Mouse (Mus musculus): ENCODE measurements at regions not wholly inside any gene's neighbourhood (a gene's known extent, or its start where the extent isn't known, plus 50 kb on each side); places are given as distances from the start of the nearest gene placed in this dataset.

DNA sequence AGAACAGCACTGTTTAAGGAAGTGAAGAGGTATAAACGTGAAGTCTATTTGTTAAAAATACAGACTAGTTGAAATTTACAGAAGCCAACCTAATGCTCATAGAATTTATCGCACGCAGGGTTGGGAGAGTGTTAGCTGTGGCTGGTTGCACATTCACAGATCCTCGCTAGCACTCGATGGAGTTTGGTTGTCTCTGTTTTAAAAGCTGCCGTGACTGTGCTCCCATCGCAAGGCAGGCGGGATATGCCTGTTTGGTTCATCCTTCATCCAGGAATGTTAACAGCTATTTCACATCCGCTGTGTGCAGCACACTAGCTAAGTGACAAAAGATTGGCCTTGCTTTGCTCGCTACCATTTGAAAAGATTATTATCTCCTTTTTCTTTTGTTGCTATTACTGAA lies 162.9 kb upstream of the Nr4a3 start:
- DNase-seq: no peak

DNA sequence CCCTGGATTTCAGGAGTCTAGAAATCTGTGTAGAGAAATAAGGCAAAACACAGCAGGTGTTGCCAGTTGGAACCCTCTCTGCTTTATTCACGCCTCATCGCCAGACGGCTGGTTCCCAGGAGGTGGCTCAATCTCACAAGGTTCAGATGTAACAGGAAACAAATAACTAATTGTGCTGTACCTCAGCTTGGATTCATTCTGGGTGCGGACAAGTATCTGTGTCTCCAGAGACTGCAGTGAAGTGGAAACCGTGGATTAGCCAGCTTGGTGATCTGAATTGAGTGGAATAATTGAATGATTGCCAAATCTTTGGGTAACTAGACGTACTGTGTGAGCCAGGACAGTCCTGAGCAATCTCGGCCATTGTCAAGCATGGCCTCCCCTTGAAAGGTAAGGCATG lies 145.4 kb upstream of the Nr4a3 start:
- DNase-seq: no peak

DNA sequence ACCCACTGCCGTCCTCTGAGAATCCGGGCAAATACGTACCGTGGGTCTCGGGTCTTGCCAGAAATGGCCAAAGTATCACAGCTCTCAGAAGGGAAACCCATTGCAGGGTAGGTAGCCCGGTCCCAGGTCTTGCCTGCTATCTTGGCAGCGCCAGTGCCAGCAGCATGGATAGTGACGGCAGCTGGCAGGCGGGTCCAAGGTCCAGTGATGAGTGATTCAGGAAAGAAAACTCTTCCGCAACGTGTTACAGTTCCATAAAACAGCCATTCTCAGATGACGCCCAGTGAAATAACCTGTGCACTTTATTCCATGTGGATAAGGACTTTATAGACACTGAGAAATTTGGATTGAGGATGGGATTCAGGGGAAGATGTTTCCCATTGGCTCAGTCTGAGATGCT lies 142.2 kb upstream of the Nr4a3 start:
- DNase-seq: no peak

DNA sequence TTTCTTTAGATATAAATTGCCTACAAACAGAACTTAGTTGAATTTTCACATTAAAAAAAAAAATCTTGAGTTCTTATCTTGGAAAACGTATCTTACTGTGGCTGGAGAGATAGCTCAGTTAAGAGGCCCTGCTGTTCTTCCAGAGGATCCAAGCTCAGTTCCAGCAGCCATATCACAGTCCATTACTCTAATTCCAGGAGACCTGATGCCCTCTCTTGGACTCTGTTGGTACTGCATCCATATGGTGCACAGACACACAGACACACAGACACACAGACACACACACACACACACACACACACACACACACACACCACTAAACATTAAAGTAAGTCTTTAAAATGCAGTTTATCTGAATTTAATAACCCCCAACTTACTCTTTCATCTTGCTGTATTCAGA lies 132.7 kb upstream of the Nr4a3 start:
- DNase-seq: no peak

DNA sequence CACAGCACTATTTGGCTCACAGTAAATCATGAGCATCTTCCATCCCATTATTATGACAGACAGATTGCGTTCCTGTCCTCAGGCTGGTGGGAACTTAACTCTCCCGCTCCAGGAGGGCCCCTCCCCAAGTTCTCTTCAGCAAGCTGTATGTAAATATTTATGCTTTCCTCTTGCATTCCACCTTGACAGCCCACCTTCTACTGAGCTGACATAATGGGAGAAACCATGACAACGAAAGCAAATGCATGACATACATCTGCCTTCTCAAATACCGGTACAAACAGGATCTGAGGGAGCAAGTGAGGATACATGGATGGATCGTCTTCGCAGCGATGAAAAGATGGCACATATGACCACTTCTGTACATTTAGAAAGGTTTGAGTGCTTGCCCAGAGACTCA lies 125.4 kb upstream of the Nr4a3 start:
- DNase-seq: no peak

DNA sequence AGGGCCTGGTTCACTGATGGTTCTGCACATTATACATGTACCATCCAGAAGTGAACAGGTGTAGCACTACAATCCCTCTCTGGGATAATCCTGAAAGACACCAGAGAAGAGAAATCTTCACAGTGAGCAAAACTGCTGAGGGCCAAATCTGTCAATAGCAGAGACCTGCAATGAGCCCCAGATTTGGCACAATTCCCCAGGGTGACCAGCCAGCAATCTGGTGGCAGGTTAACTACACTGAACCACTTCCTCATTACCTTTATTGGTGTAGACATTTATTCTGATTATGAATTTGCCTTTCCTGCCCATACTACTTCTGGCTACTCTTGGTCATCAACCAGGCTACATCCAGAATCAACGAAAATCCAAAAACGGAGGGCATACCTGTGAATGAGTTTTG lies 113.5 kb upstream of the Nr4a3 start:
- no peak for DNase-seq

DNA sequence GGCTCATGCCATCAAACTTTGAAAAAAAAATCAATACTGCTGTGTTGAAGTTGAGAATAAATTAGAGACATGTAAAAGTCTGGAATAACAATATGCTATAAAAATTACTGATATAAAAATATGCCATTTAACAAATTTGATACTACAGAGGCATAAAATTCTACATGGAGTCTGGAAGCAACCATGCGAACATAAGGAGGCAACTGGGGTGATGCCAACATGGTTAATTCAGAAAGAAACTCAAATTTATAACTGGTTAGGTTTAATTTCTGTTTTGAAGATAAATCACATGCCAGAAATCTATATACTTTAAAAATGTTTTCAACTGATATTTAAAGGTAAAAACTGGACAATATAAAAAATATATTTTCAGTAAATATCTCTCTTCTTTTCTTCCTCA lies 111.4 kb upstream of the Nr4a3 start:
- no peak for DNase-seq

DNA sequence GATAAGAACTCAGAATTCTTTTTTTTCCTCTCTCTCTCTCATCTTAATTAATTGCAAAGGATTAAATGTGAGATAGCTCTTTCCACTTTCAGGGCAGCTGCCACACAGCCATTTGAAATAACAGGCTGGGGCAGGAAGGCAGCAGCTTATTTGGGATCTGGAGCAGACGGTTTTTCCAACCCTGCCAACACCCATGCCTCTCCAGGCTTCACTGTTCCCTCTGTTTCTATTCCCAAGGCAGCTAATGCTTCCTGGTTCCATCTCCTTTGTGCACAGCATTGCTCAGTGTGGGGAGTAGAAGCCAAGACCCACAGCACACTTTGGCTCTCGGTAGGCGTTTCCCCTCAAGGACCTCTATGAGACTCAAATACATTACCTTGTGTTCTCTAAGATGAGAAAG lies 109.4 kb upstream of the Nr4a3 start:
- no peak for DNase-seq

DNA sequence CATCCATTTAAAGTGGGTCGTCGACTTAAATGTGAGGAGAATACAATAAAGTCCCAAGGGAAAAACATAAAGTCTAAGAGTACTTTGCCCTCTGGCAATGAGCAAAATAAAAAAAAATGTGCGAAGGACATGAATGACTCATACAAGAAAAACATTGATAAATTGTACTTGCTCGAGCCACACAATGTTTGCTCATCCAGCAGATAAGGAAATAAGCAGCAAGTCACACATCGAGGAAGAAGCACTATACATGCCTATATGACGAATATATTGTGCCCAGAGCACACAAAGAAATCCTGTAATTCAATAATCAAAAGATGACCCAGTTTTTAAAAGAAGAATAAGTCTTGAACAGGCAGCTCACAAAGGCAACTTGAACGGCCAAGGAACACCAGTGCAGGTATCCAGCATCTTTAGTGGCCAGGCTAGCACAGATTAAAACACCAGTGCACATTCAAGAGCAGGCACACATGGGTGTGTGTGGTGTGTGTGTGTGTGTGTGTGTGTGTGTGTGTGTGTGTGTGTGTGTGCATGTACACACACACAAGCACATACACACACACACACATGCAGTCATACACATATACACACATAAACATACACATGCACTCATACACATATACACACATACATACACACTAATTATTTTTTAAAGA lies 108.4 kb upstream of the Nr4a3 start:
- DNase-seq: no peak

DNA sequence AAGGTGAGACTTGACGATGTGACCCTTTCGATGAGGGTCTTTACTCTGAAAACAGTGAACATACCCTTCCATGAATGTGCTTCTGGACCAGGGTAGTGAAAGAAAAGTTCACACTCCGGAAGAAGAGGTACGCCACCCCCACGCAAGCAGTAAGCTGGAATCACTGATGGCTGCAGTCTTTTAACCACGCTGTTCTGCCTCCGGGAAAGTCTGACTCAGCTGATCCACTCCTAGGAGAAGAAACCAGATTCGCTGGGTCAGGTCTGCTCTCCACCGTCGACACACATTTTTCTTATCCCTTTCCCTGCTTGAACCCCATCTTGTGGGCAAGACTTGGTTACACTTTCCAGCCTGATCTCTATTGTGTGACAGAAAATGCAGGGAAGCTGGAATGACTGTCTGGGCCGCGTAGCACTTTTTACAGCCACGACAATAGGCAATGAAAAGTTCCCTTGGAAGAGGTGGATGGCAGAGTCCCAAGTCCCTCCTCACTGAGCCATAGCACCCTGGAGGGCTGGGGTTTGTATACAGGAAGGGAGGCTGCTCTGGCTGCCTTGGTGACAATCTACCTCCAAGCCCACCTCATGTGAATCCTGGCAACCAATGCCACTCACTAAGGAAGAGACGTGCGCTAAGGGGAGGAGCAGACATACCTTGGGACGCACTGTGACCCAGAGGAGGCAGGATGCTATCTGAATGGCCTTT lies 96.9 kb upstream of the Nr4a3 start:
- DNase-seq: no peak

DNA sequence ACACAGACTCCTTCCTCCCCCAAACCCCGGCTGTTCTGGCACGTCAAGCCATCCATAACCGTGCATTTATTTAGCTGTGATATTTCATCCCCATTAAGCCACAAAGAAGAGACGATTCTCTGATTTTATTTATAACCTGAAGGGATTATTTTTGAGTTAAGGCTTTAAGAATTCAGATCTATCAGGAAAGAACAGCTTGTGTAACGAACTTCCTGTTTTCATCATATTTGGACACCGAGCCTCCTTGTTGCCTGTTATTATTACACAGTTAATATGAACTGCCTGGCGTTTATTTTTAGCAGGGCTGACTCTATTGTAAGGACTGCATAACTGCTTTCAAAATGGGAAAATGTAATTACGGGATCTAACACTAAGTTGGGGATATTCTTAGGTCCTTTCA lies 96.2 kb upstream of the Nr4a3 start:
- no peak for DNase-seq

DNA sequence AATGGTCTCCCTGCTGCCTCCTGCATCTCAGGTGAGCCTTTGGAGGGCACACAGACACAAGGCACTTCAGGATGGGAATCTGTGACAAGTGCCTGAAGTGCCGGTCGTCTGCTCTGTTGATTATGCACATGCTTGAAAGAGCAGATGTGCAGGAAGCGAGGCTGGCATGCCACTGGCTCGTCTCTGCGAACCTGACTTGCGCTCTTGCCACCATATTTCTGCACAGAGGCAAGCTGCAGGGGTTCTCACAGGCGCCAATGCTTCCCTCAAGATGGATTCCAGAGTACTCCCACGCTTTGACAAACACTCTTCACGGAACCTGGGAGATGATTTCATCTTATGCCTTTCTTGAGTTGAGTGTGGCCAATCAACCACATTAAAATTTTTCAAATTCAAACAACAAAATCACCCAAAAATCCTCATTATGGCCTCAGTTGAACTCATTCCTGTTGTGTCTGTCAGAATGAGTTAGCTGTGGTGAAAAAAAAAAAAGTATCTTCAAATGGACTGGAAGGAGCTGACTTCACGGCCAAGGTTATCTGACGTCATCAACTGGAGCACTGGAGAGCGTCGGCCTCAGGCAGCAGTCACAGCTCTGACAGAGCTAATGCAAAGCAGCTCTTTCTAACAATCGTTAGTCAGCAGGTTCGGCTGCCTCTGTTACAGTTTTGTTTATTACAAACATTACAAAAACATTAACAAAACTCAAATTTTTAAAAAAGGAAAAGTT lies 90.2 kb upstream of the Nr4a3 start:
- DNase-seq: no peak

DNA sequence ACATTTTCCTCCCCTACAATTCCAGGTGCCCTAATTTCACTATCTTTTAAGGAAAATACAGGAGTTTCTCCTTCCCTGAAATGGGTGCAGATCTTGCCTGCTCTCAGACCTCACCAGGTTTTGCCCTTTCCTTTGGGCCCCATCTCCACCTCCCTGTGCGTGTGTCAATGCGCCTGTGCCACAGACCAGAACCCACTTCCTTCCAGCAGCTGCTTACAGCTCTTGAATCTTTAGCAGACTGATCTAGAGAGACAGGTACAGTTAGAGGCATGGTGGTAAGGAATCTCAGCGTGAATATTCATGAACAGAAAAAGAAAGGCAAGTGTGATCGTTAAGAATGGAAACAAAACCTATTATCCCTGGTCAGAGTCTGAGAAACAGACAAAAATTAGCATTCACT lies 80.3 kb upstream of the Nr4a3 start:
- peak in 1 of 2 experiments; percentile 4 for DNase-seq

DNA sequence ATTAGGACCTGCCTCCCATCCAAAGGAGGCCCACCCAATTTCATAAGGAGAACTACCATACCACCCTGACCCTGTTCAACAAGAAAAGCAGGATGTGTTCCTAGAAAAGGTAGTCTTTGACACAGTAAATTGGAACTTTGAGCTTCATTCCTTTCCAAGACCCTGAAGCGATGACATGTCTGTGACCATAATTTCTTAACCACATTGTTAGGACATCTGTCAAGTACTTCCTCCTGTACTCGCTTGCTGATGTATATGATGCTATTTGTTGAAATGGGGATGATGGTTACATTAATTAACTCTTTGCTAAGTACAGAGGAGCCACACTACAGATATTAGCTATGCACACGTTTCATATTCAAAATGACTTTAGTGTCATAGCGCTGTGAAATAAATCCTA lies 73.1 kb upstream of the Nr4a3 start:
- DNase-seq: no peak

DNA sequence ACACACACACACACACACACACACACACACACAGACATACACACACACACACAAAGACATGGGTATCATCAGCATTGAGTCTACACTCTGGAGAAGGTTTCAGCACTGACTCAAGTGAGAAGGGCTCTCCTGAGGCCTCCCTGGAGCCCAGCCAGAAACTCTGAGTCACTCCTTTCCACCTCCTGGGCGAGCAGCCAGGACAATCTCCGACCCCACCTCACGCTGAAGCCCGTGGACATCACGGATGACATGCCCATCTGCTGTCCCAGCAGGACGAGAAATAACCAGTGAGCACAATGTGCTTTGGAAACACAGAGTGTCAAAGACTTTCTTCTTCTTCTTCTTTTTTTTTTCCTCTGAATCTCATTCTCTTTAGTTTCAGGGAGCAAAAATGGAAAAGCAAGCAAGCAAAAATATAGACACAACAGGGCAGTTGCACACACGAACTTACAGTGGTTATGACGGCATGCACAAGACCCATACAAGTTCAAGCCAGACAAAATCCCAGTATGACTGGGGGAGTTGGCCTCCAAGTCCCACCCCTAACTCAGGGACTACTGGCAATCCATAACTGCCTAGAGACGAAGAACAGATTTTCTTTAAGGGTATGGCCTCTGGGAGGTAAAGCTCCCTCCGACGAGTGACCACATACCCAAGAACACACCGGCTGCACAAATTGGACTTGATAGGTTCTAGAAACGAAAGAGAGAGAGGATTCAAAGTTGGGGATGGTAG lies 65.2 kb upstream of the Nr4a3 start:
- no peak for DNase-seq
